Mouse (Mus musculus) granulocyte monocyte progenitor cell, adult 5-6 weeks (primary cell): ENCODE data around the gene Opn3. TPM values are rescaled to one million over a fixed set of nuclear protein-coding genes. Genes with fewer than 3 reads are reported as not detected.
A peak's percentile ranks its signal among the peaks of the same experiment; 100 is the strongest.

ENCODE experiments used
- ATAC-seq: replicated peaks from 2 replicates; pipeline ENCODE4 v1.8.0; 2016; ENCODE audit warnings: mild to moderate bottlenecking, moderate TSS enrichment, inconsistent platforms; ENCODE audit not compliant: poor library complexity, severe bottlenecking
- total RNA-seq, 2 experiments: library from RNA; stranded (forward) in 1 of 2; stranded (reverse) in 1 of 2; fragments of 200-712, 200-1000 nt in 1 of 2; fragments of >200 nt in 1 of 2; fragmentation: Nextera tagmentation in 1 of 2; gene quantifications; 2 replicates each; pipeline ENCODE4 v1.2.3; 2014 to 2017

Opn3 gene
- total RNA-seq (2014; fragmentation: Nextera tagmentation) (0.13 and 1.3 TPM in 2 replicates), total RNA-seq (2017) (0.39 and 0.82 TPM in 2 replicates)

GRCm38 (mm10) chr1:175692246-175692996 is at the start of gene Opn3, which contains the start of gene Chml:
Gene Opn3, minus strand, starts transcription at chr1:175692776.
Gene Chml, minus strand, starts transcription at chr1:175692901.
- peak; percentile 85 for ATAC-seq

- ATAC-seq = no peak
These were observed 33.2 kb upstream of the Opn3 start for GRCm38 (mm10) chr1:175725771-175726170.

GRCm38 (mm10) chr1:175716832-175717231 is 24.3 kb upstream of the Opn3 start:
- no peak for ATAC-seq

GRCm38 (mm10) chr1:175712338-175712909 is 19.8 kb upstream of the Opn3 start:
- 0 out of 2 replicates have a peak, but pooled peaks have one; percentile 5 for ATAC-seq

- peak; percentile 82 for ATAC-seq
These were observed 15.4 kb upstream of the Opn3 start for GRCm38 (mm10) chr1:175708013-175708412.

- ATAC-seq = 0 out of 2 replicates have a peak, but pooled peaks have one; percentile 32
These were observed 15.0 kb upstream of the Opn3 start for GRCm38 (mm10) chr1:175707599-175707998.

GRCm38 (mm10) chr1:175701145-175701544 is 8.6 kb upstream of the Opn3 start:
- ATAC-seq = no peak

GRCm38 (mm10) chr1:175699796-175700195 is 7.2 kb upstream of the Opn3 start:
- 0 out of 2 replicates have a peak, but pooled peaks have one; percentile 27 for ATAC-seq

GRCm38 (mm10) chr1:175699375-175699774 is 6.8 kb upstream of the Opn3 start:
- ATAC-seq = no peak

GRCm38 (mm10) chr1:175698293-175698692 is 5.7 kb upstream of the Opn3 start, which contains the start of gene Wdr64:
Gene Wdr64, plus strand, starts transcription at chr1:175698593.
- no peak for ATAC-seq

GRCm38 (mm10) chr1:175693429-175693960 is 919 bp upstream of the Opn3 start:
- peak; percentile 31 for ATAC-seq

- no peak for ATAC-seq
These were observed 403 bp upstream of the Opn3 start for GRCm38 (mm10) chr1:175692997-175693361.

GRCm38 (mm10) chr1:175691686-175692245 is 810 bp downstream of the Opn3 start:
- ATAC-seq = peak; percentile 2; the same call in 1 of the 2 replicates

- no peak for ATAC-seq
These were observed 11.6 kb downstream of the Opn3 start for GRCm38 (mm10) chr1:175680995-175681394.

GRCm38 (mm10) chr1:175677459-175677858 is 15.1 kb downstream of the Opn3 start:
- ATAC-seq = no peak

- ATAC-seq = no peak
These were observed 17.5 kb downstream of the Opn3 start for GRCm38 (mm10) chr1:175675116-175675515.

GRCm38 (mm10) chr1:175673563-175674325 is 18.8 kb downstream of the Opn3 start:
- no peak for ATAC-seq

- 0 out of 2 replicates have a peak, but pooled peaks have one; percentile 16 for ATAC-seq
These were observed 20.9 kb downstream of the Opn3 start for GRCm38 (mm10) chr1:175671626-175672025.

GRCm38 (mm10) chr1:175670042-175670441 is 22.5 kb downstream of the Opn3 start:
- ATAC-seq = no peak

GRCm38 (mm10) chr1:175669456-175669855 is 23.1 kb downstream of the Opn3 start:
- no peak for ATAC-seq
